Mouse (Mus musculus) thymus, adult 2 months (tissue): Measurements from ENCODE around the gene Rgs3. TPM values are rescaled to one million over a fixed set of nuclear protein-coding genes. Genes with fewer than 3 reads are reported as not detected.

Experiments used
- DNase-seq: peaks from one replicate; pipeline ENCODE4 v3.0.0; 2021
- H3K27ac ChIP-seq: fragments of 200-500 bp; 2 replicates; pipeline ENCODE4 v1.5.1; 2012; ENCODE audit warnings: low read length, control low read depth; ENCODE audit not compliant: control insufficient read depth, insufficient read depth
- H3K27me3 ChIP-seq: fragments of 200-500 bp; 2 replicates; pipeline ENCODE4 v1.6.1; 2012; ENCODE audit warnings: mild to moderate bottlenecking, low read length, moderate library complexity, mixed read lengths; ENCODE audit not compliant: control insufficient read depth, insufficient read depth
- H3K36me3 ChIP-seq: fragments of 200-500 bp; 2 replicates; pipeline ENCODE4 v1.6.1; 2012; ENCODE audit warnings: mild to moderate bottlenecking, low read length, moderate library complexity; ENCODE audit not compliant: control insufficient read depth, insufficient read depth
- H3K4me1 ChIP-seq: fragments of 200-500 bp; replicated peaks from 2 replicates; pipeline ENCODE4 v1.6.1; 2012; ENCODE audit warnings: low read length; ENCODE audit not compliant: control insufficient read depth, insufficient read depth
- H3K4me3 ChIP-seq: fragments of 200-500 bp; 2 replicates; pipeline ENCODE4 v1.5.1; 2012; ENCODE audit warnings: mild to moderate bottlenecking, low read length, control low read depth, moderate library complexity; ENCODE audit not compliant: control insufficient read depth, insufficient read depth
- CTCF ChIP-seq: fragments of 200-500 bp; IDR thresholded peaks from 2 replicates; pipeline ENCODE4 v1.5.1; 2012; ENCODE audit warnings: mild to moderate bottlenecking, control low read depth, low read length, moderate library complexity, borderline replicate concordance; ENCODE audit not compliant: control insufficient read depth, poor library complexity, insufficient read depth; ENCODE audit errors: extremely low read depth
- POLR2A ChIP-seq: fragments of 200-500 bp; IDR thresholded peaks from 2 replicates; pipeline ENCODE4 v1.6.1; 2012; ENCODE audit warnings: mild to moderate bottlenecking, low read length, control low read depth, moderate library complexity; ENCODE audit not compliant: control insufficient read depth, poor library complexity, insufficient read depth; ENCODE audit errors: extremely low read depth
- WGBS: fragments of 180-500 bp; shearing (Covaris S2); methylation state at CpG from one replicate; pipeline ENCODE4 v1.1.7; 2018; 5-methylcytosine and 5-hydroxymethylcytosine counted together
- polyA plus RNA-seq: library from polyadenylated mRNA; depleted of rRNA; stranded (reverse); fragments of >200 nt; gene quantifications from 2 replicates; pipeline ENCODE4 v1.2.3, GENCODE M21; 2012

Rgs3 gene
- polyA plus RNA-seq, 1 experiment: 81.3 TPM

DNA sequence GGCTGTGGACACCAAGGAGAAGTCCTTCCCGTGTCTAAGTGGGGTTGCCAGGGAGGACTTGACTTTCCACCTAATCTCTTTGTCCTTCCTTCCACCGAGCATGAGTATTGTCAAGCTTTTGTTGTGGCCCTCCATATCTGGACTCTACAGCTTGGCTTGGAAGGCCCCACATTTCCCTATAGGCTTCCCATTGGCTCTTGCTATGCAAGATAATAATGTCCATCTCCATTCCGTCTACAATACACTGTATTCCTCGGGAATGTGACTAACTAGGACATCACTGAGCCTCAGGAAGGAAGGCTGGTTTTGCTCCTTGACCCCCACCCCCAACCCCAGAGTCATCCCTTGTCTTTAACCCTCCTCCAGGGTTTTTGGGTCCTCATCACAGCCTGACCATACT lies 44.0 kb downstream of the Rgs3 start:
- 0 out of 2 replicates have a peak, but pooled peaks cover 2% of the 10 kb centered on the region for H3K4me1 ChIP-seq
- no peak overlapping the region for H3K27ac ChIP-seq
- no peaks in the 10 kb centered on the region for H3K36me3 ChIP-seq
- TF ChIP-seq CTCF (no peak), POLR2A (no peak)
- no peak for DNase-seq
- WGBS: 82% methylated on average over 4 of the region's 4 CpGs
- H3K4me3 ChIP-seq: no peak overlapping the region
- H3K27me3 ChIP-seq: no peaks in the 10 kb centered on the region

DNA sequence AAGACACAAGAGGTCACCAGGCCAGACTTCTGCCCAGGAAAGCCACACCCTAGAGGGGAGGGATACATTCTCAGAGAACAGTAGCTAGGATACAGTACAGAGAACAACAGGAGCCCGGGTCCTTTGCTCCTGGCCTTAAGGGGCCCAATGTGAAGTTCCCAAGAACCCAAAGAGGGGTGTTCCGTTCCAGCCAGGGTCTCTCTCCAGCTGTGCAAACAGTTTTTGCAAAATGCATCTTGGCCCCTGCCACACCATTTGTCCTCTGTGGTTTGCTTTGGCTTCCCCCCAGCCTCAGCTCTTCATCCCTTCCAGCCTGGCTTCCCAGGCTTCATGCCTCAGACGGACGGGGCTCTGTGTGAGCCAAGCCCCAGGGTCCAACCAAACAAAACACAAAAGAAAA lies 44.4 kb downstream of the Rgs3 start:
- Histone ChIP-seq H3K27me3 (no peaks in the 10 kb centered on the region), H3K36me3 (no peaks in the 10 kb centered on the region), H3K4me3 (no peak overlapping the region), H3K4me1 (0 out of 2 replicates have a peak, but pooled peaks cover 2% of the 10 kb centered on the region), H3K27ac (no peak overlapping the region)
- no peak for DNase-seq
- TF ChIP-seq POLR2A (no peak), CTCF (no peak)
- 91% methylated on average over 4 of the region's 4 CpGs for WGBS

DNA sequence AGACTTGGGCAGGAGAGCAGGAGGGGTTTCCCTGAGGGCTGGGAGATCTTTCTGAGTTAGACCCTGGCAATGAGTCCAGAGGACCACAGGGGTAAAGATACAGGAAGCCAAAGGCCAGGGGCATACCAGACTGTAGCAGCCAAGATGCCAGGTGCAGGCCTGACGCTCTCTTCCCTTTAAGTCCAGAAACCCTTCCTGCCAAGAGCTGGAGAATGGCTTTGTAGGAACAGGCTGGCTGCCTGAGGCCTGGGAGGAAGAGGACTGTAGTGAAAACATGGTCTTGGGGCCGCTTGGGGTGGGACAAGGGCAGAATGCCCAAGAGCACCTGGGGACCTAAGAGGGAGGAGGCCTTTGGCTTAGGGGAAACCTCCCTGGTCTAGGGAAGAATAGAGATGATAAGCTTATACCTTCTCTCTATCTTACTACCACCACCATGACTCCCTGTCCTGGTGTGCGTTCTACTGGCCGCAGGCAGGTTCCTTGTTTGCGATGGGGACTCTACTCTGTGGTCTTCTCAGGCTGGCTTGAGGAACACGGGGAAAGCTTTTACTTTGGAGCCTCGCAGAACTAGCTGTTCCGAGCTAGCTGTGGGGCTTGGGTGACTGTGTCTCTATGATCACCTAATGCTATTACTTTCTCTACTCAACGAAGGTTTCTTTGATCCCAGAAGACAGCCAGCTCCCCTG lies 46.4 kb downstream of the Rgs3 start:
- Histone ChIP-seq H3K27ac (no peak overlapping the region), H3K4me1 (0 out of 2 replicates have a peak, but pooled peaks cover 2% of the 10 kb centered on the region), H3K27me3 (no peaks in the 10 kb centered on the region), H3K36me3 (no peaks in the 10 kb centered on the region), H3K4me3 (no peak overlapping the region)
- no peak for DNase-seq
- 90% methylated on average over 9 of the region's 9 CpGs for WGBS
- TF ChIP-seq POLR2A (no peak), CTCF (no peak)

DNA sequence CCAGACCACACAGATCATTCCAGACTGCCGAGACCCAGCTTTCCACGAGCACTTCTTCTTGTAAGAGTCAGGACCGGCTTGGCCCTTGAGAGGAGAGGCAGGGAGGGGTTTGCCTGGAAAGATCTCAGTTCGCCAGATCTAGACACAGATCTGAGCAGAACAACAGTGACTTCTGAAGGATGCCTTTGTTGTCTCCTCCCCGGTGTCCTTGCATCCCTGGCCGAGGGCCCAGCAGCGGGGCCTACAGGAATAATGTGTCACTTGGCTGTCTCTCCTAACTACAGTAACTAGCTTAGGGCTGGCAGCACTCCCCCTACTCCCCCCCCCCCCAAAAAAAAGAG lies 46.9 kb downstream of the Rgs3 start:
- Histone ChIP-seq H3K27ac (no peak overlapping the region), H3K27me3 (no peaks in the 10 kb centered on the region), H3K4me1 (0 out of 2 replicates have a peak, but pooled peaks cover 2% of the 10 kb centered on the region), H3K4me3 (no peak overlapping the region), H3K36me3 (no peaks in the 10 kb centered on the region)
- WGBS: 88% methylated on average over 7 of the region's 7 CpGs
- TF ChIP-seq CTCF (no peak), POLR2A (no peak)
- DNase-seq: no peak

DNA sequence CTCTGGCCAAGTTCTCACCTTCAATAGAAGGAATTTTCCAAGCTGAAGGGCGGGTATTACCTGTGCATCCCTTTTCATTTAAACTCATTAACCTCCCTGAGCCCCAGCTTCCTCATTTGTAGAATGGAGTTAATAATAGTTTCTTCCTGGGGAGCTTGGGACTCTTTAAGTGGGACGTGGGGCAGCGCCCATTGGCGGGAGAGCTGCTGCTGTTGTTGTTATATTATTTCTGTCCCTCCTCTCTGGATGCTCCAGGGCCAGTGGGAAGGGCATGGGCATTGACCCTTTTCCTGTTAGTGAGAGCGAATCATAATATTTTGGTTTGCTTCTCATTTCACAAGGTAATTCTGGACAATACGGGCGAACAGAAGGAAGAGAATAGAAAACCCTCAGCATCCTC lies 47.3 kb downstream of the Rgs3 start:
- Histone ChIP-seq H3K27ac (no peak overlapping the region), H3K27me3 (no peaks in the 10 kb centered on the region), H3K36me3 (no peaks in the 10 kb centered on the region), H3K4me1 (0 out of 2 replicates have a peak, but pooled peaks cover 2% of the 10 kb centered on the region), H3K4me3 (no peak overlapping the region)
- TF ChIP-seq POLR2A (no peak), CTCF (no peak)
- no peak for DNase-seq
- 93% methylated on average over 7 of the region's 7 CpGs for WGBS

DNA sequence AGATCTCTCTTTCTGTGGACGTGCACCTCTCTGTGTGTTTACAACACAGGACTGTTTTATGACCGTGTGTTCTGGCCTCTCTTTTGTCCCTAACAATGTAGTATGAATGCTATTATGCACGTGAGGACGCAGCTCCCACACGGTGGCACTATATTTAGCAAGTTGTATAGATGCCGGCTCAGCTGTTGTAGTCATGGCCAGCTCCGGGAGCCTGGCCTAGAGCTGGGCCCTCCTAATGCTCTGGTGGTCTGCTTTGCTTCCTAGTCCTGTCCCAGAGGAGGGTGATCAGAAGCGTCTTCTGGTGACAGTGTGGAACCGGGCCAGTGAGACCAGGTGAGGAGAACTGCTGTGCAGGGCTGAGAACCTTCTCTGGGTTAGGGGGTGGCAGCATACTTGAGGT lies 47.7 kb downstream of the Rgs3 start:
- Histone ChIP-seq H3K27ac (no peak overlapping the region), H3K4me3 (no peak overlapping the region), H3K4me1 (0 out of 2 replicates have a peak, but pooled peaks cover 2% of the 10 kb centered on the region), H3K27me3 (no peaks in the 10 kb centered on the region), H3K36me3 (no peaks in the 10 kb centered on the region)
- no peak for TF ChIP-seq POLR2A
- TF ChIP-seq CTCF: no peak
- 60% methylated on average over 9 of the region's 9 CpGs for WGBS
- no peak for DNase-seq
